Mouse (Mus musculus): ENCODE results near the gene Ncf2. TPM values are rescaled to one million over a fixed set of nuclear protein-coding genes. Genes with fewer than 3 reads are reported as not detected.

Gene Ncf2
- polyA plus RNA-seq, 1 experiment, result 1.6 TPM

DNA sequence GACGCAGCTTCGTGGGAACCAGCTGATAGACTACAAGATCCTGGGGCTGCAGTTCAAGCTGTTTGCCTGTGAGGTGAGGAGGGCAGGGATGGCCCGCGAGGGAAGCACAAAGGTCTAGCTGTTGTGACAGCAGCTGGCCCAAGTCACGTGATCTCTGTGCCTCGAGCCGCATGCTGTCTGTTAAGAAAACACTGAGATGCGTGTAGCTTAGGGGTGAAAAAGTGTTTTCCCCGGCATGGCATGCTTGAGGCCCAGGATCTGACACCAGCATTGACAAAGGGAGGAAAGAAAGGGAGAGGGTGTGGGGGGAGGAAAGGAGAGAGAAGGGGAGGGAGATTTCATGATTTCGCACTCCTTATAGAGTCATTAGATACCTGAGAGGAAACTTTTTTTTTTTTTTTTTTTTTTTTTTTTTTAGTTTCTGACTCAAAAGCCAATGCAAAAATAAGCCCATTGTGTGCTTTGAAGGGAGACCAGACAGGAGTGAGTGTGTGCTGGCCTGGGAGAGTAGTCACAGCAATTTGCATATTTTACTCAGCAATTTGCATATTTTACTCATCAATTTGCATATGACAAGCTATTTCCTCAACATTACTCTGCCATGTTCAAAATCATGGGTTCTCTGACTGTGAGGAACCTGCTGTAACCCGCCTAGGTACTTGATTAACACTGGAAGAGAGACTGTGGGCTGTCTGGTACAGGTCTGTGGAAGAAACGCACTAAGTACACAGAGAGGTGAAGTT is 17.2 kb downstream of the Ncf2 start:
- Histone ChIP-seq H3K9me3 (replicated peaks; ENCODE audit: control insufficient read depth, insufficient read depth, low read length, poor library complexity, severe bottlenecking) (no peaks in the 10 kb centered on the region), H3K9ac (ENCODE audit: low read depth, poor library complexity, severe bottlenecking) (no peak overlapping the region), H3K4me1 (ENCODE audit: control insufficient read depth, insufficient read depth, low read length) (peaks cover 9% of the 10 kb centered on the region), H3K36me3 (ENCODE audit: control insufficient read depth, insufficient read depth, low read length, poor library complexity, severe bottlenecking) (no peaks in the 10 kb centered on the region), H3K27ac (ENCODE audit: insufficient read depth, low read length) (no peak overlapping the region), H3K4me3 (ENCODE audit: low read depth, low read length) (no peak overlapping the region), H3K27me3 (ENCODE audit: control insufficient read depth, insufficient read depth, low read length, poor library complexity, severe bottlenecking) (no peaks in the 10 kb centered on the region)
- TF ChIP-seq CTCF (IDR thresholded peaks at IDR 0.05; ENCODE audit: low read depth, low read length) (no peak), POLR2A (IDR thresholded peaks at IDR 0.05; ENCODE audit: insufficient read depth, low read length) (no peak), EP300 (IDR thresholded peaks at IDR 0.05; ENCODE audit: insufficient read depth, low read depth, low read length) (peak; percentile 69; the same call in 1 of the 2 replicates)

DNA sequence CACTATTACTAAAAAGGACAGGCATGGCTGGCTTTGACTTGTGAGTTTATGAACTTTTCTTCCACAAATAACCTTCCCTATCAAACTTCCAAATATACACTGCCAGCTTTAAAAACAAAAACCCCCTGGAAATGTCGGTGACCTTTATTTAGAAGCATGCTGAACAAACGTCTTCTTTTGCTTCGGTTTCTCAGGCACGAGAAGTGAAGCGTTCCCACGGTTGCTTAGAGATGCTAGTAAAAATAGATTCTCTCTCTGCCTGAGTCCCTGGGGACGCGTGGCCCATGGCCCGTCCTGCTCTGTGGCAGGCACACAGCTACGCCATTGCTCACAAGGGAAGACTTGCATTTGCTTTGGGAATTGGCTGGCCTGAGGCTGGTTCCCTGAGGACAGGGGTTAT is 17.8 kb downstream of the Ncf2 start:
- Histone ChIP-seq H3K9ac (ENCODE audit: low read depth, poor library complexity, severe bottlenecking) (no peak overlapping the region), H3K27me3 (ENCODE audit: control insufficient read depth, insufficient read depth, low read length, poor library complexity, severe bottlenecking) (no peaks in the 10 kb centered on the region), H3K9me3 (replicated peaks; ENCODE audit: control insufficient read depth, insufficient read depth, low read length, poor library complexity, severe bottlenecking) (no peaks in the 10 kb centered on the region), H3K4me3 (ENCODE audit: low read depth, low read length) (no peak overlapping the region), H3K4me1 (ENCODE audit: control insufficient read depth, insufficient read depth, low read length) (peaks cover 9% of the 10 kb centered on the region), H3K27ac (ENCODE audit: insufficient read depth, low read length) (no peak overlapping the region), H3K36me3 (ENCODE audit: control insufficient read depth, insufficient read depth, low read length, poor library complexity, severe bottlenecking) (no peaks in the 10 kb centered on the region)
- TF ChIP-seq POLR2A (IDR thresholded peaks at IDR 0.05; ENCODE audit: insufficient read depth, low read length) (no peak), CTCF (IDR thresholded peaks at IDR 0.05; ENCODE audit: low read depth, low read length) (no peak), EP300 (IDR thresholded peaks at IDR 0.05; ENCODE audit: insufficient read depth, low read depth, low read length) (no peak)

- Histone ChIP-seq H3K27me3 (ENCODE audit: control insufficient read depth, insufficient read depth, low read length, poor library complexity, severe bottlenecking) (no peaks in the 10 kb centered on the region), H3K36me3 (ENCODE audit: control insufficient read depth, insufficient read depth, low read length, poor library complexity, severe bottlenecking) (no peaks in the 10 kb centered on the region), H3K4me1 (ENCODE audit: control insufficient read depth, insufficient read depth, low read length) (peaks cover 9% of the 10 kb centered on the region), H3K9ac (ENCODE audit: low read depth, poor library complexity, severe bottlenecking) (no peak overlapping the region), H3K27ac (ENCODE audit: insufficient read depth, low read length) (no peak overlapping the region), H3K9me3 (replicated peaks; ENCODE audit: control insufficient read depth, insufficient read depth, low read length, poor library complexity, severe bottlenecking) (no peaks in the 10 kb centered on the region), H3K4me3 (ENCODE audit: low read depth, low read length) (no peak overlapping the region)
- TF ChIP-seq EP300 (IDR thresholded peaks at IDR 0.05; ENCODE audit: insufficient read depth, low read depth, low read length) (no peak), POLR2A (IDR thresholded peaks at IDR 0.05; ENCODE audit: insufficient read depth, low read length) (no peak), CTCF (IDR thresholded peaks at IDR 0.05; ENCODE audit: low read depth, low read length) (no peak)
Measured at GRCm38 (mm10) chr1:152819558-152819957, 19.6 kb downstream of the Ncf2 start.

DNA sequence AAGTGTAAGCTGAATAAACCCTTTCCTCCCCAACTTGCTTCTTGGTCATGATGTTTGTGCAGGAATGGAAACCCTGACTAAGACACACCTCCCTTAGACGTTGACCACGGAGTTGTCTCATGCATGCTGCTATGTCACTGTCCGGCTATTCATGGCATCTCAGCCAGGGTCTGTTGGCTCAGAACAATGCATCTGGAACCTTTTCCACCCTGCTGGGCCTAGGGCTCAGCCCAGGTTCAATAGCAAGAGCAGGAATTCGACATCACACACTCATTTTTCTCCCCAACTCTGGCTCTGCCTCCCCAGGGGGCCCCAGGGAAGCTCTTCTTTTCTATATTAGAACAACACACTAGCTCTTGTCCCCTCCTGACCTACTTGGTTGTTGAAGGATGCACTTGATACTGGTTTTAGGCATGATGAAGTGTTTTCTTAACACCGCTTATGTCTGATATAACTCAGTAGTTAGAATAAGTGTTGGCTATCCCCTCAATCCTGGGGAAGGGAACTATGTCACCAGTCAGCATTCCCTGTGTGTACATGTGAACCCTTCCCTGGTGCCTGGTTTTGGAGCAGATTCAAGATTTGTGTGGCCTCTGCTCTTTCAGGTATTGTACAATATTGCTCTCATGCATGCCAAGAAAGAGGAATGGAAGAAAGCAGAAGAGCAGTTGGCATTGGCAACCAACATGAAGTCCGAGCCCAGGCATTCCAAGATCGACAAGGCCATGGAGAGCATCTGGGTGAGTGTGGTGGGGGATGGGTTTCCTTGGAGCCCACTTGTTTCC is 21.1 kb downstream of the Ncf2 start:
- Histone ChIP-seq H3K9ac (ENCODE audit: low read depth, poor library complexity, severe bottlenecking) (no peak overlapping the region), H3K27ac (ENCODE audit: insufficient read depth, low read length) (no peak overlapping the region), H3K36me3 (ENCODE audit: control insufficient read depth, insufficient read depth, low read length, poor library complexity, severe bottlenecking) (no peaks in the 10 kb centered on the region), H3K4me3 (ENCODE audit: low read depth, low read length) (no peak overlapping the region), H3K27me3 (ENCODE audit: control insufficient read depth, insufficient read depth, low read length, poor library complexity, severe bottlenecking) (no peaks in the 10 kb centered on the region), H3K9me3 (replicated peaks; ENCODE audit: control insufficient read depth, insufficient read depth, low read length, poor library complexity, severe bottlenecking) (no peaks in the 10 kb centered on the region), H3K4me1 (ENCODE audit: control insufficient read depth, insufficient read depth, low read length) (peaks cover 9% of the 10 kb centered on the region)
- TF ChIP-seq CTCF (IDR thresholded peaks at IDR 0.05; ENCODE audit: low read depth, low read length) (no peak), POLR2A (IDR thresholded peaks at IDR 0.05; ENCODE audit: insufficient read depth, low read length) (no peak), EP300 (IDR thresholded peaks at IDR 0.05; ENCODE audit: insufficient read depth, low read depth, low read length) (no peak)

DNA sequence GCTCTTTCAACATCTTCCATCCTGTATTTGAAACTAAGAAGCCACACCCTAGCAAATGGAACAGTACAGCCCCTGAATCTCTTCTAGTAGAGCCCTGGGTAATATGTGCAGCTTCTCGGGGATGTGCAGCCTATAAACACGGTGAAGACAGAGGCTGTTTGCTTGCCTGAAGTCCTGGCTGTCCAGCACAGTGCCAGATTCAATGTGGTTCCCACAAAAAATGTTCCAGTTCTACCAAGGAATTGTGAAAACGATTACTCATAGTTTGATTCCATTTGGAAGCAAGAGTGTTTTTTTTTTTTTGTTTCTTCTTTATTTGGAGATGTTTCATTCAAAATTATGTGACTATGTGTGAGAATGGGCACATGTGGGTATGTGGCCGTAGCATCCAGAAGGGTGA is 21.8 kb downstream of the Ncf2 start:
- H3K9ac ChIP-seq (ENCODE audit: low read depth, poor library complexity, severe bottlenecking), result no peak overlapping the region
- no peak overlapping the region for H3K4me3 ChIP-seq (ENCODE audit: low read depth, low read length)
- TF ChIP-seq EP300 (IDR thresholded peaks at IDR 0.05; ENCODE audit: insufficient read depth, low read depth, low read length) (no peak), CTCF (IDR thresholded peaks at IDR 0.05; ENCODE audit: low read depth, low read length) (no peak), POLR2A (IDR thresholded peaks at IDR 0.05; ENCODE audit: insufficient read depth, low read length) (no peak)
- no peaks in the 10 kb centered on the region for H3K27me3 ChIP-seq (ENCODE audit: control insufficient read depth, insufficient read depth, low read length, poor library complexity, severe bottlenecking)
- H3K36me3 ChIP-seq (ENCODE audit: control insufficient read depth, insufficient read depth, low read length, poor library complexity, severe bottlenecking), result no peaks in the 10 kb centered on the region
- H3K9me3 ChIP-seq (replicated peaks; ENCODE audit: control insufficient read depth, insufficient read depth, low read length, poor library complexity, severe bottlenecking), result no peaks in the 10 kb centered on the region
- no peak overlapping the region for H3K27ac ChIP-seq (ENCODE audit: insufficient read depth, low read length)
- H3K4me1 ChIP-seq (ENCODE audit: control insufficient read depth, insufficient read depth, low read length), result peaks cover 9% of the 10 kb centered on the region

GRCm38 (mm10) chr1:152824206-152824605 is 24.2 kb downstream of the Ncf2 start:
- TF ChIP-seq CTCF (IDR thresholded peaks at IDR 0.05; ENCODE audit: low read depth, low read length) (no peak), EP300 (IDR thresholded peaks at IDR 0.05; ENCODE audit: insufficient read depth, low read depth, low read length) (no peak), POLR2A (IDR thresholded peaks at IDR 0.05; ENCODE audit: insufficient read depth, low read length) (no peak)
- no peak overlapping the region for H3K9ac ChIP-seq (ENCODE audit: low read depth, poor library complexity, severe bottlenecking)

More at GRCm38 (mm10) chr1:152824206-152824605, 24.2 kb downstream of the Ncf2 start:
- Histone ChIP-seq H3K27me3 (ENCODE audit: control insufficient read depth, insufficient read depth, low read length, poor library complexity, severe bottlenecking) (no peaks in the 10 kb centered on the region), H3K36me3 (ENCODE audit: control insufficient read depth, insufficient read depth, low read length, poor library complexity, severe bottlenecking) (no peaks in the 10 kb centered on the region), H3K4me3 (ENCODE audit: low read depth, low read length) (no peak overlapping the region), H3K4me1 (ENCODE audit: control insufficient read depth, insufficient read depth, low read length) (no peaks in the 10 kb centered on the region), H3K27ac (ENCODE audit: insufficient read depth, low read length) (no peak overlapping the region), H3K9me3 (replicated peaks; ENCODE audit: control insufficient read depth, insufficient read depth, low read length, poor library complexity, severe bottlenecking) (no peaks in the 10 kb centered on the region)

Data from ES-Bruce4 (cell line).